In genomic region chr6:45945144-45945985, GRCm38 (mm10) we compare ENCODE assay signal across 26 mouse cellular contexts.
A peak's percentile ranks its signal among the peaks of the same experiment; 100 is the strongest.
DNase-seq lines count a peak whose midpoint lies in the region; ATAC-seq and TF ChIP-seq lines count a peak whose summit lies in the region.
"Had no signal": no experiment of that assay in that cellular context is flagged by ENCODE, and none has a peak within 500 bp of the region (broad histone marks: within the 10 kb centered on the region; RNA-seq: fewer than 3 reads in every experiment).

No protein-coding gene starts in this region.

- no peaks in the 10 kb centered on the region for H3K4me1 ChIP-seq in midbrain, embryonic 11.5 days (ENCODE audit: control insufficient read depth, insufficient read depth, low read length)
- H3K4me1 ChIP-seq in midbrain, embryonic 16.5 days (ENCODE audit: control insufficient read depth, insufficient read depth, low read length): no peaks in the 10 kb centered on the region
- H3K4me1 ChIP-seq in midbrain, embryonic 13.5 days (replicated peaks): no peaks in the 10 kb centered on the region
- no peaks in the 10 kb centered on the region for H3K4me1 ChIP-seq in midbrain, postnatal 0 days (ENCODE audit: insufficient read depth, low read length)
- H3K4me1 ChIP-seq in midbrain, embryonic 15.5 days: no peaks in the 10 kb centered on the region
- H3K4me1 ChIP-seq: embryonic facial prominence, embryonic 10.5 days; embryonic facial prominence, embryonic 12.5 days; forebrain, embryonic 13.5 days; forebrain, embryonic 15.5 days had no signal

- ATAC-seq in midbrain, embryonic 11.5 days (ENCODE audit: low FRiP score): peak; percentile 81
- no peak for ATAC-seq in midbrain, embryonic 16.5 days
- ATAC-seq in midbrain, embryonic 13.5 days: peak; percentile 87
- no peak for ATAC-seq in midbrain, postnatal 0 days (ENCODE audit: low FRiP score)
- ATAC-seq in midbrain, embryonic 15.5 days (replicated peaks): peak; percentile 75
- ATAC-seq: activated CD4-positive, CD25-positive, alpha-beta regulatory T cell, adult 4 months; CD4-positive, CD25-positive, alpha-beta regulatory T cell, adult 4 months; forebrain, embryonic 13.5 days; forebrain, embryonic 15.5 days; forebrain, postnatal 0 days; Patski had no signal

- H3K4me3 ChIP-seq in midbrain, embryonic 11.5 days (ENCODE audit: low read depth, low read length): no peak overlapping the region
- no peak overlapping the region for H3K4me3 ChIP-seq in midbrain, embryonic 16.5 days (ENCODE audit: low read depth, low read length)
- H3K4me3 ChIP-seq in midbrain, embryonic 13.5 days (replicated peaks): no peak overlapping the region
- H3K4me3 ChIP-seq in midbrain, postnatal 0 days (ENCODE audit: low read depth, low read length): no peak overlapping the region
- no peak overlapping the region for H3K4me3 ChIP-seq in midbrain, embryonic 15.5 days
- H3K4me3 ChIP-seq: embryonic facial prominence, embryonic 10.5 days; embryonic facial prominence, embryonic 12.5 days; forebrain, embryonic 13.5 days; forebrain, embryonic 15.5 days had no signal

- H3K36me3 ChIP-seq in midbrain, embryonic 11.5 days (ENCODE audit: control insufficient read depth, insufficient read depth, low read length): no peaks in the 10 kb centered on the region
- H3K36me3 ChIP-seq in midbrain, embryonic 16.5 days (ENCODE audit: control insufficient read depth, insufficient read depth, low read length): no peaks in the 10 kb centered on the region
- no peaks in the 10 kb centered on the region for H3K36me3 ChIP-seq in midbrain, embryonic 13.5 days
- no peaks in the 10 kb centered on the region for H3K36me3 ChIP-seq in midbrain, postnatal 0 days (ENCODE audit: insufficient read depth, low read length)
- H3K36me3 ChIP-seq in midbrain, embryonic 15.5 days (replicated peaks): no peaks in the 10 kb centered on the region
- H3K36me3 ChIP-seq: embryonic facial prominence, embryonic 10.5 days; embryonic facial prominence, embryonic 12.5 days; forebrain, embryonic 15.5 days; G1E had no signal

- H3K27me3 ChIP-seq in midbrain, embryonic 11.5 days (ENCODE audit: control insufficient read depth, insufficient read depth, low read length): peaks cover 23% of the 10 kb centered on the region
- no peaks in the 10 kb centered on the region for H3K27me3 ChIP-seq in midbrain, embryonic 16.5 days (ENCODE audit: control insufficient read depth, insufficient read depth, low read depth, low read length)
- peaks cover 28% of the 10 kb centered on the region for H3K27me3 ChIP-seq in midbrain, embryonic 13.5 days
- no peaks in the 10 kb centered on the region for H3K27me3 ChIP-seq in midbrain, postnatal 0 days (ENCODE audit: insufficient read depth, low read length)
- peaks cover 2% of the 10 kb centered on the region; the same call in 1 of the 2 replicates for H3K27me3 ChIP-seq in midbrain, embryonic 15.5 days (replicated peaks)
- H3K27me3 ChIP-seq: CH12.LX; embryonic facial prominence, embryonic 12.5 days; forebrain, embryonic 13.5 days; forebrain, embryonic 15.5 days; Patski had no signal

- 13% methylated on average over 3 of the region's 3 CpGs for WGBS in midbrain, embryonic 11.5 days
- 19% methylated on average over 3 of the region's 3 CpGs for WGBS in midbrain, embryonic 16.5 days
- WGBS in midbrain, embryonic 13.5 days: 20% methylated on average over 3 of the region's 3 CpGs
- 18% methylated on average over 3 of the region's 3 CpGs for WGBS in midbrain, postnatal 0 days
- 15% methylated on average over 3 of the region's 3 CpGs for WGBS in midbrain, embryonic 15.5 days

- no peak for TF ChIP-seq CTCF in midbrain, postnatal 0 days (IDR thresholded peaks at IDR 0.05)

- H3K4me2 ChIP-seq in midbrain, embryonic 11.5 days: no peak overlapping the region
- H3K4me2 ChIP-seq in midbrain, embryonic 16.5 days (ENCODE audit: low read length): no peak overlapping the region
- no peak overlapping the region for H3K4me2 ChIP-seq in midbrain, embryonic 13.5 days (replicated peaks)
- no peak overlapping the region for H3K4me2 ChIP-seq in midbrain, postnatal 0 days (ENCODE audit: low read depth, low read length, poor library complexity, severe bottlenecking)
- H3K4me2 ChIP-seq in midbrain, embryonic 15.5 days: no peak overlapping the region
- H3K4me2 ChIP-seq: embryonic facial prominence, embryonic 12.5 days; forebrain, embryonic 13.5 days; forebrain, embryonic 15.5 days had no signal

- H3K9ac ChIP-seq in midbrain, embryonic 11.5 days (ENCODE audit: low read length): no peak overlapping the region
- H3K9ac ChIP-seq in midbrain, embryonic 16.5 days (ENCODE audit: low read depth, low read length): no peak overlapping the region
- H3K9ac ChIP-seq in midbrain, embryonic 13.5 days (replicated peaks): no peak overlapping the region
- H3K9ac ChIP-seq in midbrain, postnatal 0 days (replicated peaks; ENCODE audit: low read length, poor library complexity, severe bottlenecking): no peak overlapping the region
- H3K9ac ChIP-seq in midbrain, embryonic 15.5 days: no peak overlapping the region
- H3K9ac ChIP-seq: embryonic facial prominence, embryonic 12.5 days; forebrain, embryonic 13.5 days; forebrain, embryonic 15.5 days; forebrain, postnatal 0 days had no signal

- DNase-seq in midbrain, embryonic 11.5 days (ENCODE audit: low spot score, missing footprints): no peak
- DNase-seq in midbrain, postnatal 0 days (ENCODE audit: low spot score): no peak
- no peak for DNase-seq in embryo, embryonic 11 days
- DNase-seq: adrenal gland, adult 8-10 months; adrenal gland, postnatal 14 days; adrenal gland, postnatal 36 days; B cell, adult 2 months; cerebellum, adult 11 months; cerebellum, adult 18-20 months; cerebellum, adult 8-10 months; cerebellum, adult 9-11 months; cerebellum, postnatal 14 days; cerebellum, postnatal 36 days; forebrain, postnatal 0 days had no signal

- H3K27ac ChIP-seq in midbrain, embryonic 11.5 days (ENCODE audit: low read depth, low read length): no peak overlapping the region
- no peak overlapping the region for H3K27ac ChIP-seq in midbrain, embryonic 16.5 days (ENCODE audit: low read length)
- H3K27ac ChIP-seq in midbrain, embryonic 13.5 days: no peak overlapping the region
- H3K27ac ChIP-seq in midbrain, postnatal 0 days (ENCODE audit: low read depth, low read length): no peak overlapping the region
- H3K27ac ChIP-seq in midbrain, embryonic 15.5 days: no peak overlapping the region
- H3K27ac ChIP-seq: embryonic facial prominence, embryonic 10.5 days; embryonic facial prominence, embryonic 12.5 days; forebrain, embryonic 13.5 days; forebrain, embryonic 15.5 days had no signal

- H3K9me3 ChIP-seq in midbrain, embryonic 11.5 days (ENCODE audit: control insufficient read depth, low read length): no peaks in the 10 kb centered on the region
- no peaks in the 10 kb centered on the region for H3K9me3 ChIP-seq in midbrain, embryonic 16.5 days (replicated peaks; ENCODE audit: control insufficient read depth, low read length, poor library complexity, severe bottlenecking)
- H3K9me3 ChIP-seq in midbrain, embryonic 13.5 days: no peaks in the 10 kb centered on the region
- H3K9me3 ChIP-seq in midbrain, postnatal 0 days (ENCODE audit: low read length): no peaks in the 10 kb centered on the region
- no peaks in the 10 kb centered on the region for H3K9me3 ChIP-seq in midbrain, embryonic 15.5 days
- H3K9me3 ChIP-seq: embryonic facial prominence, embryonic 10.5 days; embryonic facial prominence, embryonic 12.5 days; forebrain, embryonic 13.5 days; forebrain, embryonic 15.5 days; G1E had no signal

Comparison
In these comparisons a context has a peak if more than half of its experiments do, and no peak if none do; other contexts are left out.
1. ATAC-seq: peak in midbrain, embryonic 11.5 days (single experiment), midbrain, embryonic 13.5 days (single experiment) and midbrain, embryonic 15.5 days (single experiment); none in midbrain, embryonic 16.5 days (single experiment) and midbrain, postnatal 0 days (single experiment).